Mouse (Mus musculus) midbrain, embryonic 13.5 days (tissue): ENCODE results near the gene Ces3a. TPM values are rescaled to one million over a fixed set of nuclear protein-coding genes. Genes with fewer than 3 reads are reported as not detected.
"Not testable (repeated sequence)": the region's sequence is repeated elsewhere in the genome, so short reads cannot be mapped to it uniquely, and the experiment has no call there.

Source experiments
- ATAC-seq: fragments of 200-750 bp; cut with Nextera tagmentation; 2 replicates; pipeline ENCODE4 v1.8.0; 2017; ENCODE audit warnings: mild to moderate bottlenecking, moderate TSS enrichment, moderate library complexity
- H3K27ac ChIP-seq: fragments of 300-500 bp; sonication (generic); 2 replicates; pipeline ENCODE4 v1.5.1; 2015; ENCODE audit warnings: inconsistent platforms, mild to moderate bottlenecking, moderate library complexity
- H3K27me3 ChIP-seq: fragments of 300-500 bp; sonication (generic); 2 replicates; pipeline ENCODE4 v1.6.1; 2015; ENCODE audit warnings: mild to moderate bottlenecking, inconsistent platforms
- H3K36me3 ChIP-seq: fragments of 300-500 bp; sonication (generic); 2 replicates; pipeline ENCODE4 v1.6.1; 2015; ENCODE audit warnings: mild to moderate bottlenecking, inconsistent platforms
- H3K4me1 ChIP-seq: fragments of 300-500 bp; sonication (generic); replicated peaks from 2 replicates; pipeline ENCODE4 v1.6.1; 2015; ENCODE audit warnings: inconsistent platforms
- H3K4me2 ChIP-seq: fragments of 300-500 bp; sonication (generic); replicated peaks from 2 replicates; pipeline ENCODE4 v1.6.1; 2015; ENCODE audit warnings: moderate library complexity, mild to moderate bottlenecking, inconsistent platforms
- H3K4me3 ChIP-seq: fragments of 300-500 bp; sonication (generic); replicated peaks from 2 replicates; pipeline ENCODE4 v1.5.1; 2015; ENCODE audit warnings: mild to moderate bottlenecking, inconsistent platforms
- H3K9ac ChIP-seq: fragments of 300-500 bp; sonication (generic); replicated peaks from 2 replicates; pipeline ENCODE4 v1.6.1; 2015; ENCODE audit warnings: mild to moderate bottlenecking, inconsistent platforms
- H3K9me3 ChIP-seq: fragments of 300-500 bp; sonication (generic); 2 replicates; pipeline ENCODE4 v1.6.1; 2016; ENCODE audit warnings: mild to moderate bottlenecking, inconsistent platforms
- WGBS: fragments of 180-500 bp; shearing (Covaris S2); methylation state at CpG from one replicate; pipeline ENCODE4 v1.1.7; 2015; 5-methylcytosine and 5-hydroxymethylcytosine counted together
- polyA plus RNA-seq: library from polyadenylated mRNA; unstranded; fragments of >200 nt; fragmentation: Nextera tagmentation; extraction: Ambion mirVana; gene quantifications from 2 replicates; pipeline ENCODE4 v1.2.1, GENCODE M21; 2015

Ces3a gene
- polyA plus RNA-seq, 1 experiment from 2014 or later, result not detected

DNA sequence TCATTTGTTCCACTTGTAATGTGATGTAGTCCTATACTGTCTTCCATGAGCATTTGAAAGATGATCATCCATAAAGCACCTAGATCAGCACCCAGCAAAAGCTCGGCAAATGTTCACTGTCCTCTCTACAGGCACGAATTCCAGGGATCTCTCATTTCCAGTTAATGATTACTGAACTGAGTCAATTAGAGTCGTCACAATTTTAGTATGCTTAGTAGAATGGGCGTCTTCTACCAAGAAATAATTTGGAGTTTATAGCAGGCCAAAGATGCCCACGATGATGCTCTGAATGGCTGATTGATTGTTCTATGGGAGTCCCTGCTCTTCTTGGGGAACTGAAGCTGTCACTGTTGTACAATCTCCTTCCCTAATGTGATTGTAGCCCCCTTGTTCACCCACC, 55.3 kb downstream of the Ces3a start:
- not testable (repeated sequence) for H3K9me3 ChIP-seq, H3K4me2 ChIP-seq, H3K9ac ChIP-seq, H3K4me1 ChIP-seq, H3K27ac ChIP-seq, H3K27me3 ChIP-seq, ATAC-seq, H3K4me3 ChIP-seq, H3K36me3 ChIP-seq
- WGBS, result 86% methylated on average over 5 of the region's 5 CpGs

DNA sequence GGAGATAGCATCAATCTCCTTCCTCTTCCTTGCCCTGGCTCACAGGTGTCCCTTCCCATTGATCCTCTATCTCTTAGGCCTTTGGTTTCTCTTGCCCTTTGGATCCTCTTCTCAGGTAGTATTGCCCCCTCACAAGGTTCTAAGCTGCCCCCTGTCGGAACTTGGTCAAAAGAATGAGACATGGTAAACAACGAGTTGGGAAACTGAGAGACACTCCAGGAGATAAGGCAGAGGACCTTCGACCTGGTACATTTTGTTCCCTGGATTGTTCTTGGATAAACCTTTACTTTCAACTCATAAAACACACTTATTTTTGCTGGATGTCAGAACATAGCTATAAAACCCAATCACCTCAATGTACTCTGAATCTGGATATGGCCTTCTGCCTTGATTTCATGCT, 55.8 kb downstream of the Ces3a start:
- Histone ChIP-seq H3K4me2 (no peak overlapping the region), H3K36me3 (no peaks in the 10 kb centered on the region), H3K4me3 (no peak overlapping the region), H3K27ac (no peak overlapping the region), H3K9me3 (no peaks in the 10 kb centered on the region), H3K27me3 (no peaks in the 10 kb centered on the region), H3K9ac (no peak overlapping the region), H3K4me1 (no peaks in the 10 kb centered on the region)
- ATAC-seq, result no peak
- 86% methylated on average over 3 of the region's 3 CpGs for WGBS

Other genes starting within 250 kb of the Ces3a start
- 0.13 and 0.23 TPM in 2 replicates for gene Ces2b, start 217.0 kb upstream of the Ces3a start, polyA plus RNA-seq
- gene Ces2c, start 201.5 kb upstream of the Ces3a start, polyA plus RNA-seq, result not detected in 2 replicates
- gene Ces2e, start 122.3 kb upstream of the Ces3a start, polyA plus RNA-seq, result not detected in 2 replicates
- gene Ces2f, start 101.2 kb upstream of the Ces3a start, polyA plus RNA-seq, result not detected in 2 replicates
- not detected in 2 replicates for gene Ces2g, start 86.9 kb upstream of the Ces3a start, polyA plus RNA-seq
- not detected in 2 replicates for gene Ces2h, start 47.7 kb upstream of the Ces3a start, polyA plus RNA-seq
- not detected in 2 replicates for gene Ces3b, start 35.2 kb downstream of the Ces3a start, polyA plus RNA-seq
- not detected in 2 replicates for gene Ces4a, start 83.2 kb downstream of the Ces3a start, polyA plus RNA-seq
- 23.2 and 25.3 TPM in 2 replicates for gene Cbfb, start 122.1 kb downstream of the Ces3a start, polyA plus RNA-seq
- gene D230025D16Rik, start 176.5 kb downstream of the Ces3a start, polyA plus RNA-seq, result 30.5 and 33.7 TPM in 2 replicates
- gene B3gnt9, start 206.6 kb downstream of the Ces3a start, polyA plus RNA-seq, result 3.6 and 4.2 TPM in 2 replicates
- 12.5 and 13.4 TPM in 2 replicates for gene Tradd, start 216.0 kb downstream of the Ces3a start, polyA plus RNA-seq
- 0.48 and 0.61 TPM in 2 replicates for gene Fbxl8, start 216.0 kb downstream of the Ces3a start, polyA plus RNA-seq
- gene Hsf4, start 221.2 kb downstream of the Ces3a start, polyA plus RNA-seq, result 0.17 and 0.38 TPM in 2 replicates
- 3.1 and 4.3 TPM in 2 replicates for gene Nol3, start 227.5 kb downstream of the Ces3a start, polyA plus RNA-seq
- gene 4931428F04Rik, start 241.3 kb downstream of the Ces3a start, polyA plus RNA-seq, result 106 and 107 TPM in 2 replicates
- gene Exoc3l, start 247.5 kb downstream of the Ces3a start, polyA plus RNA-seq, result 10.4 and 11.7 TPM in 2 replicates
- gene E2f4, start 249.1 kb downstream of the Ces3a start, polyA plus RNA-seq, result 51.1 and 57.5 TPM in 2 replicates